Mouse (Mus musculus) right cerebral cortex, adult 18-20 months (tissue): ENCODE data around the gene H2-Eb1.
"Not testable (repeated sequence)": the region's sequence is repeated elsewhere in the genome, so short reads cannot be mapped to it uniquely, and the experiment has no call there.

ENCODE experiments used
- DNase-seq: peaks from one replicate; pipeline ENCODE4 v3.0.0; 2022; ENCODE audit warnings: mixed read lengths

H2-Eb1 gene

DNA sequence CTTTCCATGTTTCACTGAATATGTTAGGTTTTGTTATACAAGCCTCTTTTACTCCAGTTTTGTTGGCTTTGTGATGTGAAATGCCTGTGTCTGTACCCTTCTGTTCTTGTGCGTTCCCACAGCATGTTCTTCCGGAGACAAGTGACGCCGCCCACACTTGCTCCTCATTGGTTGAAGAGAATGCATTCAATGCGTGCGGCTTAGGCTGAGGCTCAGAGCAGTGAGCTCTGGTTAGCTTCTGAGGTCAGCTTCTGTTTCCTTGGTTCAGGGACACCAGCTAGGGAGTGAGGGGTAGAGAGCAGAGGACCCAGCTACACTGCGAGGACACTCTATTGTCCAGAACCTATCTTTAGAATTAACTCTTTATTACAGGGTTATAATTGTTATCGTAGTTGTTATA is 14.1 kb upstream of the H2-Eb1 start:
- DNase-seq, result peak; percentile 79

DNA sequence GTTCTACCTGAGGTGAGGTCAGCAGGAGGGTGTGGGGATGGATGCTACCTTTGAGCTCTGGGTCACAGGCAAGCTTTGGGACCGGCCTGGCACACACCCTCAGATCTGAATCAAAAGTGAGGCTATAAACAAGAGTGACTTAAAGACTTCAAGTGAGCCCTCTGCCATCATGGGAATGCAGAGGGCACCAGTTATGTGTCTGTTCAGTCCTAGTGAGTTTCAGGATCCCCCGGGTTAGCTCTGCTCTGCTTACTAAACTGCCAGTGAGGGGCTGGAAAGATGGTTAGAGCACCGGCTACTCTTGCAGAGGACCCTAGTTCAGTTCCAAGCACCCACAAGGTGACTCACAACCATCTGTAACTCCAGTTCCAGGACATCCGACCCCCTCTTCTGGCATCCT is 13.1 kb upstream of the H2-Eb1 start:
- no peak for DNase-seq

DNA sequence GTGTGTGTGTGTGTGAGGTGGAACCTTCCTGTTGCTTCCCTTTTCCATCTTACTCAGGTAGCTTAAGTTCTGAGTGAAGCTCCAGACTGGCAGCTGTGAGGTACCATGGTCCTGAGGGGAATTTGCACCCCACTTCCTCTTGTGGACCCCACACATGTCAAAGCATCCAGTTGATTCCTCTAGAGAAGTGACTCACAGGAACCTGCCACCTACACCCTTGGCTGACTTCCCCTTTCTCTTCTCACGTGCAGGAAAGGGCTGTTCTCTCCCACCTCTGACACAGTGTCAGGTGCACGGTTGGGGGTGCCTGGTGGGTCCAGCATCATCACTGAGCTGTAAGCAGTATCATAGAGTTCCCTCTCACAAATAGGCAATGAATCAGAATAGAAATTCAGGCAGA is 12.1 kb upstream of the H2-Eb1 start:
- no peak for DNase-seq

DNA sequence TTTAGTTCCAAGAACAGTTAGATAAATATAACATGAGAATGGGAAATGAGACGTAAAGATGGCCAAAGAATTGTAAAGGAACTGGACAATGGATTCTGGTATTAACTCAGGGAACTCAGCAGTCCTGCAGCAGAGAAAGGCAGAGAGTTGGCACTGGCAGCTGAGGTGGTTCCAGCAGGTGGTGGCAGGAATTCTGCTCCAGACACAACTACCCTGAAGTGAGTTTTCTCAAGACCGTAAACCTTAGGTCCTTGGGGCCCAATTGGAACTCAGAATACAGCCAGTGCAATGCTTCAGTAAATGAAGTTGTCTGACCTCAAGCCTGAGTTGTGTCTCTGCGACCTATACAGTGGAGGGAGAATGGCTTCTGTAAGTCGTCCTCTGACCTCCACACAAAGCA is 11.4 kb upstream of the H2-Eb1 start:
- DNase-seq, result no peak

DNA sequence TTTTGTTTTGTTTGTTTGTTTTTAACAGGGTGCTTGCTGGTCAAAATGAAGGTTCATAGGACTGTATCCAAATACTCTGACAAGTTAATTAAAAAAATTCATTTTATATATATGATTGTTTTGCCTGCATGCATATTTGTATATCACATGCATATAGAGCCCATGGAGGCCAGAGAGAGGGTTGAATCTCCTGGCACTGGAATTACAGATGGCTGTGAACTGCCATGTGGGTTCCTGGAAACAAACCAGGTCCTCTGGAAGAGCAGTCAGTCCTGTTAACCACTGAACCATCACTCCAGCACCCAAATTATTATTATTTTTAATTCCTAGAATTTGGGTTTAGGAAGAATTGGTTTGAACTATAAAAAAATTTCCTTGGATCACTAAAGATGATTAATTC is 10.4 kb upstream of the H2-Eb1 start:
- DNase-seq, result no peak

DNA sequence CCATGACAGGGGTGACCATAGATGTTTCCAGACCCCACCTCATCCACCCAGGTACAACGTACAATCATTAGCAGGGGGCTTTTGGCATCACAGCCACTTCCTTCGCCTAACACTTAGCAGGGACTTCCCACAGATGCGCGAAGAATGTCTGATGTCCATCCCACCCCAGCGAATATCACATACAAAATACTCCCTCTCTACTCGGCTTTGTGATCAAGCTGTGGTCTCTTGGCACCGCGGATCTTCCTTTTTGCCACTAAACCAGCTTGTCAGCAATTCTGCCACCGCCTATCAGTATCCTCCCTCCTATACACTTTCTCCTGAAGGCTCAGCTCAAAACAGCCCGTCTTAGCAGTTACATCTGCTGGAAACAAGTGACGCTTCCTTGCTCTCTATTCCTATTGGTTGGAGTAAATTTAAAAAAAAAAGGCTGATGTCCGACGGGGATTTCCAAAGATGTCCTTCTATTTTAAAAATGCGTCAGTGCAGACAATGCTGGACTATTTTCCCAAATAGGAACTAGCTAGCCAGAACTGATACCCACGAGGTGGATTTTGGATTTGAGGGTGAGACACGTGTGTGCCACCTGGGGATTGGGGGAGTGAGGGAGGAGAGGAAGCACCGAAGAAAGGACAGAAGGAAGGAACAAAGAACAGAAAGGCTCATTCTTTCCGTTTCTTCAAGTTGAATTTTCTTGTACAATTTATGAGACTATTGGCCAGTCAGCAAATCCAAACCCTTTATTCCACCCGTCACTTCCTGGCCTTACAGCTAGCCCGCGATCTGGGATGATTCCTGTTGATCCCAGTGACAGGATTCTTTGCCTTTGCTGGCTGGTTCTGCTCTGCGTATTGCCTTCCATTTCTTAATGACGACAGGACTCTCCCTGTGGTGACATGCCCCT is 9.5 kb upstream of the H2-Eb1 start:
- peak; percentile 53 for DNase-seq

DNA sequence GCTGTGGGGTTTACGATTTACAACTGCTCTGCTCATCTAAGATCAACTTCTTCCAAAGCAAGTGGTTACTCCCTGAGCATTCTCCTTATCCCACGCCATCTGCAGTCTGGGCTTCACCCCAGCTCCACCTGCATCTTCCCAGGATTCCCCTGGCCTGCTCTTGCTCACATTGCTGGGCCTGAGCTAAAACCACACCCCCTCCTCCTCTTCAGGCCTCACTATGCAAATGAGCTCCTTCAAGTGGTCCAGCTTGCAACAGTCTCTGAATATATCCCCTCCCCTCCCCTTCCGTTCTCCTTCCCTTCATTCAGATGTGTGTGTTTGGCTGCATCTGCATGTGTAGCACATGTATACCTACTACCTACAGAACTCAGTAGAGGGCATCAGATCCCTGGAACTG is 6.3 kb upstream of the H2-Eb1 start:
- no peak for DNase-seq

DNA sequence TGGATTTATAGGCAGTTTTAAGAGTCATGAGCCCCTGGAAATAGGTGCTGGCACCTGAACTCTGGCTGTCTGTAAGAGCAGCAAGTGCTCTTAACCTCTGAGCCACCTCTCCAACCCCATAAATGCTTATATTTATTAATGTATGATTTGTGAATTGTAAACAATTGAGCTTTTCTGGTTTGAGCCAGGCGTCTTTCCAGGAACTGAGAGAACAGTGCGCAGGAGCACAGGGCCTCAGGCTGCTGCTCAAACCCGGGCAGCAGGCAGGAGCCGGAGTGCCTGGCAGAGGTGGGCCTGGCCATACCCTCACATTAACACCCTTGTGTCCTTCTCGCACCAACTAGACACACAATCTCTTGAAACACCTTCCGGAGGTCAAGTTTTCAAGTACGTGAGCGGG is 5.6 kb upstream of the H2-Eb1 start:
- no peak for DNase-seq

DNA sequence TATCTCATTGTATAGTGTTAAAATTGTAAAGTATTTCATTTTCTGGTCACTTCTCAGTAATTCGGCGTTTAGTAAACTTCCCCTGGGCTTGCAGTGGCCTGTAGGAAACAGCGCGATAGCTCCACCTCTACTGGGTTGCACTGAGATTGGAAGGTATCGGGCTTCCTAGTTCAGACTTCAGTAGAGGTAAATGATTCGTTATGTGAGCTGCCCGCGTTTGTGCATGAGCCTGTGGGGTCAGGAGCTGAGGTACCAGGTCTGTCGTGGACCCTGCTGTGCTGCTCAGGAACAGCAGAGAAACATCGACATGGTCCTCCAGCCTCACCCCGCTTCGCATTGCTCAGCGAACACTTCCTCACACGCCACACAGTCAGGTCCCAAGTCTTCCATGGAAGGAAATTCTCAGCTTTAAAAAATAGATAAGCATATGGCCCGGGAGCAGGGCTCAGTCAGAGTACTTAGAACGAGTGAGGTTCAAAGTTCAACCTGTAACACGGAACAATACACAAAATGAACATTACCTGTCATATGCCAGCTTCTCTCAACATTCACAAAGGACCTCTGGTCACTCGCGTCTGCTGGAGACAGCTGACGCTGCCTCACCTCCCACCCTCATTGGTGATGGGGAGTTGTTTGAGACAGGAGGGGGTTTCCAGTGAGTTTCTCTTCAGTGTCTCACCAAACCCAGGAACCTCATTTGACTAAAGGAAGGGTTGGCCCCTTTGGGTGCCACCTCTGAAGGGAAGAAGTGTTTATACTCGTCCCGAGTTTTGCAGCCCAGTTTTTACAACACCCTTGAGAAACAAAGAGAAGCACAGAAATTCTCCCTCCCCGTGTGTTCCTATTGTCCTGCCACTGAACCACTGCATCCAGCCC is 4.7 kb upstream of the H2-Eb1 start:
- DNase-seq, result no peak

DNA sequence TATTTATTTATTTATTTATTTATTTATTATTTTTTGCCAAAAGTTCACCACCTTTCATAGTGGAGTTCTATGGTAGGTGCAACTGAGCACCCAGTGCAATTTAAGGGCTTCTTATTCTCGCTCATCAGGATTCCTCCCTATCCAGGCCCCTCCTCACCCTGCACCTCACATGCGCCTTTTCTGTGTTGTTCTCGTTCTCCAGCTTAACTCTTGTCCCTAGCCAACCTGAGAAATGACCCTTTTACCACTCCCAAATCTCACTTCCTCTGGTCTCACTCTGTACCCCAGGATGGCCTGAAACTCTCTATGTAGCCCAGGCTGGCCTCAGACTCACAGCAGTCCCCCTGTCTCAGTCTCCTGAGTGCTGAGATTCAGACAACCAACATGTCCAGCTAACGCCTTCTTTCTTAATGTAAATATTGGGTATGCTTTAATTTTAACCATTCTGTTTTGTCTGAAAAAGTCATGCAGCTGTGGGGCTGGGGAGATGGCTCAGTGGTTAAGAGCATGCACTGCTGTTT is 3.9 kb upstream of the H2-Eb1 start:
- DNase-seq, result no peak

DNA sequence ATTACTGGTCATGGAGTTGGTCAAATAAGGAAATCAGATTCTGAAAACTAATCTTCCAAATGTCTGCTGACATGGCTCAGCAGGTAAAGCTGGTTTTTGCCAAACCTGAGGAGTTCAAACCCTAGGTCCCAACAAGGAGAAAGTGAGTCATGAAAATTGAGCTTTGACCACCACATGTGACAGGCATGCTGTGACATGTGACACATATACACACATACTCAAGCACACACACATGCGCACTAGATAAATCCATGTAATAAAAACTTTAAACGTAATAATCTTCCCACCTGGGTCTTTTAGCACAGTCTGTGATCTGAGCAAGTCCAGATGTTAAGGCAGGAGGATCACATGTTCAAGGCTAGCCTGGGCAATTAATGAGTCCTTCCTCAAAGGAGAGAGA is 1.9 kb upstream of the H2-Eb1 start:
- no peak for DNase-seq

DNA sequence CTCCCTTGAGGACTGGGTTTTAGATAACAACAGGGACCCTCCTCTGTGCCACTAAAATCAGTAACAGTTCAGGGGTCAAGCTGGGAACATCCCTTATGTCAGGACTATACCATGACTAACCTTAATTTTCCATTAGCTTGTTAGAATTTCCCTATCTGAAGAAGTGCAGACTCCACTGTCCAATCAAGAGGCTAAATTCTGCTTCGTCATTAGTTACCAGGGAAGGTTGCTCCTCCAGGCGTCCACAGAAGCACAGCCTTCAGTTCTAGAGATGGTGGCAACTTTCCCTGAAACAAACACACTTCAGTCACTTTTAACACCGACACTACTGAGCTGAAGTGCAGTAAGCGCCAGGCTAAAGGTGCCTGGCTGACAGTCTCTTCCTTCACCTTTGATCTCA is 916 bp upstream of the H2-Eb1 start:
- peak; percentile 76 for DNase-seq

DNA sequence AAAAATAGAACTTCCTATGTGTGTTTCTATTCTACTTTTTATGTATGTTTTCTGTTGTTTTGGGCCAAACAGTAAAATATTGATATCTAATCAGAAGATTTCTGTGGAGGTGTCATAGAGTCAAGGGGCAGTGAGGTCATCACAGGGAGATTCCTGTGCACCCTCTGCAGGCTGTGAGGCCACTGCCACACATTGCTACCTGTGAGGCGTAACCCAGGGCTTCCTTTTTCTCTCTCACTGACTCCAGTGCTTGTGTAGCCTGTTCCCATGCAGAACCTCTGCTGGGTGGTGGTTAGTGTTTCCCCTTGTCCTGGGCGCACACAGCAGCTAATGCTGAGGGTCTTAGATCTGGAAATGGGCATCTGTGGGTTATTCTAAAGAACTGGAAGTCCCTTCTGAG is 740 bp downstream of the H2-Eb1 start:
- no peak for DNase-seq

DNA sequence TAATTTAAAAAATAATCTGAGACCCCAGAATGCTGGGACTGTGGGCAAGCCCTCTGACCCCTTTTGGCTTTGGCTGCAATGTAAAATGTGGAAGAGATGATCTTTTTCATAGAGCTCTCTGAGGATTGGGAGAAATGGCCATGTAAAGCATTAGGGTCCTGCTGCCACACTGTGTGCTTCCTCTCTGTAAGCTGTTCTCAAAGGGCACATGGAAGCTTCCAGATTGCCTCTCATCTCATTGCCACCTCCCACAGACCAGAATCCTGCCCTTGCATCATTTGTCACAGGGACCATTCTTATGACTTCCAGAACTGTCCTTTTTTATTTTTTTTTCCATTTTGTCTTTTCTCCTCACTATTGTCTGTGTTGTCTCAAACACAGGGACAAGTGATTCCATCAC is 1.5 kb downstream of the H2-Eb1 start:
- no peak for DNase-seq

DNA sequence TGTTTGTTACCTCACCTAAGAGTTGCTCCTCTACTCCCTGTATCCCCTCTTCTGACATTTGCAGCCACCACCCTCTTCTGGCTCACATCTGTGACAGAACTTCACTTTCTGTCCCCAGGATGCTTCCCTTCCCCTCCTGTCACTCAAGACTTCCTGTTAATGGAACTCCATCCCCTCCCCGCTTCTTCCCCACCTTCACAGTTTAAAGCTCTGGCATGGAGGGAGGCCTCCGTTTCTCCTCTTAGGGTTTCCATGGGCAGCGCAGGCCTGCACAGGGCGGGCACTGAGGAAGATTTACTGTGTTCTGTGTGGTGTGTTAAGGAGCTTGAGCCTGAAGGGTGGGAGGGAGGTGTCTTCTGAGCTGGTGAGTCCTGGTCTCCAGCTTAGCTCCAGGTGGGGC is 2.5 kb downstream of the H2-Eb1 start:
- DNase-seq, result no peak

DNA sequence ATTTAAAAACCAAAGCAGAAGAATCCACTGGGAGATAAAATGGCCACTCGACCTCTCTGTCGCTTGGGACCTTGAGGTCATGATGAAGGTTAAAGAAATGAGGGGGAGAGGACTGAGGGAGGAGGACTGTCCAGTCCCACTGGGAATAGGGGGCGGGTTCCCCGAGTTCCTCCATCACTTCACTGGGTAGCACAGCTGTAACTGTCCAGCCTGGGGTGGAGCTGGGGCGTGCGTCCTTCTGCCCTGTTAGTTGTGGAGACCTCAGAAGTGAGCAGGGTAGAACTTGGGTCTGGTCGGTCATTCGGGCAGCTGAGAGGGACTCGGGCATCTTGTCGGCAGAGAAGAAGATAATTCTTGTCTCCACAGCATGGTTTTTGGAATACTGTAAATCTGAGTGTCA is 3.6 kb downstream of the H2-Eb1 start:
- DNase-seq, result no peak

DNA sequence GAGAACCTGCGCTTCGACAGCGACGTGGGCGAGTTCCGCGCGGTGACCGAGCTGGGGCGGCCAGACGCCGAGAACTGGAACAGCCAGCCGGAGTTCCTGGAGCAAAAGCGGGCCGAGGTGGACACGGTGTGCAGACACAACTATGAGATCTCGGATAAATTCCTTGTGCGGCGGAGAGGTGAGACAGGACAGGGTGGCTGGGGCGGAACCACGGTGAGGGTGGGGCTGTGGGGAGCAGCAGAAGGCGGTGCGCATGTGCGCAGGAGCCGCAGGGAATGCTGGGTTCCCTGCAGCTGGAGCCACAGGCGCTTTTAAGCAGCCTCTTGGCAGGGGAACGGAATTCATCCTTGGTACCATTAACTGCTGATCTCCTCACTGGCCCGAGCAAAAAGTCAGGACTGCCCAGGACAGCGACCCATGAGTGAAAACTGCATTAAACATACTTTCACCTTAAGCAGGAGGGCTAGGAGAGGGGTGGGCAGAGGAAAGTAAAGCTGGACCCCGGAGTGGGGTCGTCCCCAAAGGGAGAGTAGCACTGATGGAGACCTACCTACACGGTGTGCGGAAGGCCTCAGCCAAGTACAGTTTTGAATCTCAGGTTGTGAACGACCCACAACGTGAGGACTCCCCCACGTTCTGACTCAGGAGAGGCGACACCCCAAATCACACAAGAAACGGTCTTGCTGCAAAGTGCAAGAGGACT is 4.2 kb downstream of the H2-Eb1 start:
- peak; percentile 80 for DNase-seq

DNA sequence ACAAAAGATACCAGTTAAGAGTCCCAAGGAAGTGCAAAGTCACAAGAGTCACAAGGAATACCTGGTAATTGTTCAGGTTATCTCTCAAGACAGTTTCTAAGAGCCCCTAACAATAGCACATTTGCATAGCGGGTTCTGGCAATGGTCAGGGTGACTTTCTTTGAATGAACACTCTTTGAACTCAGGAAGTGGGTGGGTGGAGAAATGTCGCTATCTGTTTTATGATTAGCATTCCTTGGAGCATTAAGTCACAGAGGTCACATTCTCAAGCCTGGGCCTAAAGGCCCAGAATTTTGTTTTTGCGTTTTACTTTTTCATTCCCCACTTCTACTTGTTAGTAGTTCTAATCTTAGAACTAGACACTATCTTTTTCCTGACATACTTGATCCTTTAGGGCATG is 4.9 kb downstream of the H2-Eb1 start:
- DNase-seq, result not testable (repeated sequence)

DNA sequence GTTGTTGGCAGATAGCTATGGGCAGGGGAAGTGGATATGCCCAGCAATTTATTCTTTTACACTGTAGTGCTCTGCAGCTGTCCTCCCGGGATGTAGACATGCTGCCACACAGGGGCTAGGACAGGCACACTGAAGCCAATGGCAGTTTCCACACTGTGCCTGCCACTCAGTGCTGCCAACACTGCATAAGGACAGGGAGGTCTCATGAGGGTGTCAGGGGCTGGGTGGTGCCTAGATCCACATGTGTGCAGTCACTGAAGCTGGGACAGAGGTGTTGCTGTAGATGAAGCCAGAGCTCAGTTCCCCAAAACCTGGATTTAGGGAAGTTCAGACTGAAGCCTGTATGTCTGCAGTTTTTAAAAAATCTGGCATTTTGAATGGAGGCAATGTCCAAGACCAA is 6.5 kb downstream of the H2-Eb1 start:
- no peak for DNase-seq

DNA sequence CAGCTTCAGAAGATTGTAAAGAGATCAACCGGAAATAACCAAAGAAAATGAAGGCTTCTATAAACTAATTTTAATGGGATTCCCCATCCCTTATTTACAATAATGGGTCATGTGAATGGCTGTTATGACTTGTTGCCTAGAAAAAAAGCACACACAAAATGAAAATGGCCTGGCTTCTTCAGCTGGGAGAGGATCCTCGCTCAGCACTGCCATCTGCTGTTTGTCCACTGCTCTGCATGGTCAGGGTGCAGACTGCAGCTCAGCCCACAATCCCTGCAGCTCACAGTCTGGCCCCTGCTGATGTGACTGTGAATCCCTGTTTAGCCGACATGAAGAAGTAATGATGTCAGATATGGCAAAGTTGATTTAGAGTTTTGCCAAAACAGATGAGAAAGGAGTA is 7.7 kb downstream of the H2-Eb1 start:
- peak; percentile 73 for DNase-seq

DNA sequence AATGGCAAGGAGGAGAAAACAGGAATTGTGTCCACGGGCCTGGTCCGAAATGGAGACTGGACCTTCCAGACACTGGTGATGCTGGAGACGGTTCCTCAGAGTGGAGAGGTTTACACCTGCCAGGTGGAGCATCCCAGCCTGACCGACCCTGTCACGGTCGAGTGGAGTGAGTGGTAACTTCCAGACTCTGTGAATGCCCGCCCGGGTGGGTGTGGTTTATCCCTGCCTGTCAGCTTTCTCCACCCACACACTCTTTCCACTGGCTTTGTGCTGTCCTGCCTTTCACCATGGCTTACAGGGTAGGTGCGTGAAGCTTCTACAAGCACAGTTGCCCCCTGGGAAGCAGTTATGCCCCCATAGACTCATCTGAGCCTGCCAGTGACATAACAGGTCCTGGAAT is 8.6 kb downstream of the H2-Eb1 start:
- DNase-seq, result no peak

DNA sequence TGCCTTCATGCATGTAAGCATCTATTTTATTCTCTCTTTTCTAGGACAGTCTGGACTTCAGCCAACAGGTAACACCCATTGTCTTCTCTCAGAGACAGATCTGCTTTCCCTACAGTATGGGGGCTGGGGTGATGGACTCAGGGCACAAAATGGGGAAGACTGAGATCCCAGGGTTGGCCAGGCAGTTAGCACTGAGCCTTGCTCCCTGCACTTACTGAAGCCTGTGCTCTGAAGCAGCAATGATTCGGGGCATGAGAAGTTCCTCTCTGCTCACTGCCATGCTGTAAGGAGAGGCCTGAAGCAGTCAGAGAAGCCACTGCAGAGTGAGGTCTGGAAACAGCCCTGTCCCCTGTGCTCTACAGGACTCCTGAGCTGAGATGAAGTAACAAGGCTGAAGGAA is 9.8 kb downstream of the H2-Eb1 start:
- no peak for DNase-seq

DNA sequence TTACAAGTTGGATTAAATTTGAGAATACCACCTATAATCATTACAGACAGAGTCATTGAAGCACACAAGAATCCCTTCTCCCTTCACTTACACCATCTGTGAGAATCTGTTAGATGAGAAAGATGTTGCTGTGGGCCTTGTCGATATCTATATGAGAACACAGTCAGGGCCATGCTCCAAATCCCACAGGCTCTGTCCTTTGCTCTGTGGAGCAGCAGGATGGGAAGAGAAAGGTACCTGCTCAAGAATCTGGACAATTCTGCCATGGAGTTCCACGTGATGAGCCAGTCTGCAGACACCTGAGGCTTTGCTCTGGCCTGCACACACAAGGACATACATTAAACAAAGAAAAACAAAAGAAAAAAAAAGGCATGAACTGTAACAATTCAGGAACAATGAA is 11.0 kb downstream of the H2-Eb1 start:
- no peak for DNase-seq
